Mouse (Mus musculus) forelimb bud, embryonic 11.5 days (tissue): ENCODE data around the gene Zbtb24.

Experiments used
- DNase-seq: peaks from one replicate; pipeline ENCODE4 v3.0.0-alpha.2; 2012; ENCODE audit warnings: low read depth, low spot score

The Zbtb24 gene

GRCm38 (mm10) chr10:41500941-41501340 is 50.8 kb downstream of the Zbtb24 start:
- DNase-seq: no peak

- no peak for DNase-seq
Measured at GRCm38 (mm10) chr10:41504996-41505395, 54.8 kb downstream of the Zbtb24 start.

DNA sequence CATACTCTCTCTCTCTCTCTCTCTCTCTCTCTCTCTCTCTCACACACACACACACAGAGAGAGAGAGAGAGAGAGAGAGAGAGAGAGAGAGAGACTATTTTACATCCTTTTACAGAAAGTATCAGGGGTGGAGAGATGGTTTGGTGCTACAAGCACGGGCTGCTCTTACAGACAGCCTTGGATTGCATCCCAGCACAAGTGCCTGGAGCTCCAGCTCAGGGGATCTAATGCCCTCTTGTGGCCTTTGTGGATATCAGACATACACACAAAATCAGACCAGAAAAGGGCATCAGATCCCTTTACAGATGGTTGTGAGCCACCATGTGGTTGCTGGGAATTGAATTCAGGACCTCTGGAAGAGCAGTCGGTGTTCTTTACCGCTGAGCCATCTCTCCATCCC is 55.3 kb downstream of the Zbtb24 start:
- peak; percentile 80 for DNase-seq

DNA sequence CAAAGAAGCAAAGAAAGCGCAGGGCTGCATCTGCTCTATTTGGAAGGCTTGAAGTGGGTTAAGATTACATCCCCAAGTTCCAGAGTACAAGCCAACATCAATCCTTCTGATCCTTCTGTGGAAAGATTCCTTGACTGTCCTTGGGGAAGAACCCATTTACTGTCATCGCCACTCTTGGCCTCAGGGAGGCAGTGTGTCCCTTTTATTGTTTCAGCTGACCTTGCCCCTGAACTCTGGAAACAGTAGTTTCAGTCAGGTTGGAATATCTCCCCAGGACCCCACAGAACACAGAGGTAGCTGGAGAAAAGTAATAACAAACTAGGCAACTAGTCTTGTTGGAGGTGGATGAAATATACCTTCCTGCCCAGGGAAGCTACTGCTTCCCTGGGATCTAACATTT is 59.0 kb downstream of the Zbtb24 start:
- no peak for DNase-seq

DNA sequence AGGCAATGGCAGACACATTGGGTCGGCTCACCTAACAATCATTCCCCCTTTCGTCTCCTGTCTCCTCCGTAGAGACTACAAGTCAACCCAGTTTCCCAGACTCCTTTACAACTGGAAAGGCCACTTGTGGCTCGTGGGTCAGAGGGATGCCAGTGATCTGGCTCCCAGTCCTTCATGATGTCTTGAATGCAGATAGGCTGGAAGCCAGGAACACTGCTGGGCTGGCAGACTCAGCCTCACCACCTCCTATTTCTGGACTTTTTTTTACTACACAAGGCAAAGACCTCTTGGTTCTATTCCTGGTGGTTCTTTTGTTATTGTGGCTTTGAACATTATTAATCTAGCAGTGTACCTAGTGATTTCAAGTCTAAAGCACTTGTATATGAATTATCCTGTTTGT is 64.1 kb downstream of the Zbtb24 start:
- no peak for DNase-seq

- no peak for DNase-seq
Measured at GRCm38 (mm10) chr10:41514921-41515320, 64.7 kb downstream of the Zbtb24 start.
